Mouse (Mus musculus) frontal cortex, postnatal 36 days (tissue): ENCODE results near the gene Ifnl3.

Experiments
- DNase-seq, 2 experiments: peaks; one replicate each; pipeline ENCODE4 v3.0.0; 2022; ENCODE audit warnings: low spot score in 2 of 2

Gene Ifnl3

DNA sequence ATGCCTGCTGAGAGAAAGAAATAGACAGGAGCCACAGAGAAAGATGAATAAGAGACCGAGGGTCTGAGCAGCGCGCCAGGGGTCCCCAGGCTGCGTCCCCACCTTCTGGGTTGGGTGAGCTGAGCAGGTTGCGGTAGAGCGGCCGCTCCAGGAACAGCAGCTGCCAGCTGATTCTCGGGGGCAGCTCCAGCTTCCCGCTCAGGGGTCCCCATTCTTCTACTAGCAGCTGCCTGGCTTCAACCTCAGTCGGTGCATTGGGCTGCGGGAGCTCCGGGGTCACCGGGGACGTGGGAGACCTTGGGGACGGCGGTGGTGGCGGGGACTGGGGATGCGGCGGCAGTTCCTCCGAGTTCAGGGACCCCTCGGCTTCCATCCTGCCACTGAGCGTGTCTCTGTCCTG, 24.0 kb downstream of the Ifnl3 start:
- no peak for DNase-seq

DNA sequence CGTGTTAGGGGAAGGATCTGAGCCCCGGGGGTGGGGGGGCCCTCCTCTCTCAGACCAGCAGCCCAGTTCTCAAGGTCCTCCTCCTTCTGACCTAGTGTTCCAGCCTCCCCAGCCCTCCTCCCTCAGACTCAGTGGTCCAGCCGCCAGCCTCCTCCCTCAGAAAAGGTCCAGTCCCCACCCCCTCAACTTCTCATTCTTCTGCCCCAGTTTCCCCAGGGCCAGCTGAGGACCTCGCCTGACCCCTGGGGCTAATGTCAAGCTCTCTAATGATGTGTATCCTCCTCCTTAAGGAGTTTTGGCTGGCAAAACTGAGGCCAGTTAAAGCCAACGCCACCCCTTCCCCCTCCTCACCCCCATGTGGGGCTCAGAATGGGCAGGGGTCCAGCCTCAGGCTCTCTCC, 24.5 kb downstream of the Ifnl3 start, which contains the start of gene Nccrp1:
Gene Nccrp1, minus strand, starts transcription at position 101 of the 400 bp plus-strand sequence.
- no peak for DNase-seq

DNA sequence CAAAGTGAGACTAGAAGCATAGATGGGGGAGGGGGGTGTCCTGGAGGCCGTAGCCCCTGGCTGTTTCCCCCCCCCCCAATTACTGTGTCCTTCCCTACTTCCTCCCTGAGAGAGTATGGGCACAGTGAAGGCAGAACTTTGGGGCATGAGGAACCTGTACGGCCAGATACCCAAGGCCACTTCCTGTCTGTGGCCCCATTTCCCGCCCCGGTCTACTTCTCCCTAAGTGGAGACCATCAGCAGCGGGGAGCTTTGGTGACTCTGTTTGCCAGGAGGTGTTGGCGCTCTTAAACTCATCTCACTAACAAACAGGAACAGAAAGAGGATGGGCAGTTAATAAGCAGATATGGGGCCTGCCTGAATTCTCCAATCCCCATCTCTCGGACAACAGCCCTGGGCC, 25.0 kb downstream of the Ifnl3 start:
- DNase-seq, result no peak

DNA sequence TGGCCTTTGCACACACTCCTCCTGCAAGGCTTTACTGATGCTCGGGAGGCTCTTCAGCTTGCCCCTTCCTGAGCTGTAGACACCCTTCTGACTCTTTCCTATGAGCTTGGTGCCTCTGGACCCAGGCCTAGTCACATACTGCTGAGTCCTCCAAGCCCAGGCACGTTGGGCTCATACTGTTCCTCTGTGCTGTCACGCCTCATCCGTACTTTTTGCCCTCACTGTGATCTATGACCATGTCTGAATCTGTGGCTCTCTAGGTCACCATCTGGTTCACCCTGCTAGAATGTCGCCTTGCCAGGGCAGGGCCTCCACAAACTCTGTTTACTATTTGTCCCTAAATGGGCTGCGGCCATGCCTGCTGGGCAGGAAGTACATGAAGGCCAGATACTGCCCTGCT, 30.4 kb downstream of the Ifnl3 start:
- no peak for DNase-seq

DNA sequence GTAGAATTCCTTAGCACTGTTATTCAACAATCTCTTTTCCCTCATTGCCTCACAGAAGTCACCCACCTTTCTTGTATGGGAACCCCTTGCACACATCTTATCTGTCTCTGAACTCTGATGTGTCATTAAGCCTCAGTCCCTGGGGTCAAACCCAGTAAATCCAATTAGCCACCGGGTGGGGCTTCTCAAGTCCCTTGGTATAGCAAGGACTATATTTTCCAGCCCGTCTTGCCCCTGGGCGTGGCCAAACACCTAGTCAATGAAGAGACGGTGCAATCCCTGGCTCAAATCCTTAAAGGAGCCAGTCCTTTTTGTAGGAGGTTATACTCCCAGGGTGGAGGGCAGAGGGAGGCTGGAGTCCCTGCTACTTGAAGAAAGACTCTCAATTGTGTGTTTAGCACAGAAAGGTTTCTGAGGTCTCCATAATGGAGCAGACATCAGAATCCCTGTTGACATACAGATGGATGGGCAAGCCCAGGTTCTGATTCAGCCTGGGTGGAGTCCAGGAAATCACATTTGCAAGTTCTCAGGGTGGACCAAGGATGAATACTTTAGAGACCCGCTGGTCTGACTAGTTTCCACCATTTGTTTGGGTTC, 33.4 kb downstream of the Ifnl3 start:
- no peak for DNase-seq

DNA sequence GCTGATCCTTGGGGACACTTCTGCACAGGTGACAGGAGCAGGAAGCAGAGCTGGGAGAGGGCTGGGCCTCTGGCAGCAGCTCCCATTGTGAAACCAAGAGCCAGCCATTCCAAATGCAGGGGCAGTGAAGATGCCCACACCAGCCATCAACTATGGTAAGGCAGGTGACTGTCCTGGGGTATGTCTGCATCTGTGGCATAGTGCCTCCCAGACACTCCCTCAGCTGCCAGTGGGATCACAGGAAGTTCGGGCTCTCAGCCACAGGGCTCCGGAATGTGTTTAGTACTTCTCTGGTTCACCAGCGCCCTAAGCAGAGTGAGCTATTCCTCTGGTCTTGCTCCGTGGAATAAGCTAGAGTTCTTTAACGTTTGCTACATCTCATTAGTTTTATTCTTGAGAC, 34.4 kb downstream of the Ifnl3 start:
- no peak for DNase-seq

DNA sequence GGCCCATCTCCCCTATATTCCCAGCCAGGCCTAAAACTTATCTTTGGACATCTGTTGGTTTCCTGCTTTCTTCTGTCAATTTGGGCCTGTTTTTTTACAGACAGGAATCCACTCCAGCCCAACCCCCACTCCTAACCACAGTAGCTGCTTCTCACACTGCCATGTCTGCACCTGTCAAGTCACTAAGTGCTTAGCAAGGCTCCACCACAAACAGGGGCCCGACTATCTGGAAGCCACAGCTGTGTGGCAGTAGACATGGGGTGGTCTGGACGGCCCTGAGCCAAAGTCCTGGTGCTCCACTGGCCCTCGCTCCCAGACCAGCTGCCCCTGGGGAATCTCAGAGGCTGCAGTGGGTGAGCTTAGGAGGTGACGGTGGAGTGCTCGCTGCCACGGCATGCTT, 35.1 kb downstream of the Ifnl3 start:
- DNase-seq, result no peak

DNA sequence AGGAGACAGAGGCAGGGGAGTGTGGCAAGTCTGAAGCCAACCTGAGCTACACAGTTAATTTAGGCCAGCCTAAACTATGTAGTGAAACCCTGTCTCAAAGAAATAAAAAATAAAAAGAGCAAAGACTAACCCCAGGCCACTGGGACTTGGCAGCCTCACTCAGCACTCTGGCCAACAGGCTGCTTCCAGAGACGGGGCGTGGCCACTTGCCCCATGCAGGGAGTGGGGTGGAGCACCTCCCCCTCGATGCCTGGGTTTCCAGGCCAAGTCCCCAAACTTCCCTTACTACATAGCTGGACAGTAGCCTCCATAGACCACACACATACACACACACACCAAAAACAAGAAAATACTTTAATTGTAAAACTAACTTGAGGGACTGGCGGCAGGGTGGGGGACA, 35.9 kb downstream of the Ifnl3 start:
- no peak for DNase-seq

DNA sequence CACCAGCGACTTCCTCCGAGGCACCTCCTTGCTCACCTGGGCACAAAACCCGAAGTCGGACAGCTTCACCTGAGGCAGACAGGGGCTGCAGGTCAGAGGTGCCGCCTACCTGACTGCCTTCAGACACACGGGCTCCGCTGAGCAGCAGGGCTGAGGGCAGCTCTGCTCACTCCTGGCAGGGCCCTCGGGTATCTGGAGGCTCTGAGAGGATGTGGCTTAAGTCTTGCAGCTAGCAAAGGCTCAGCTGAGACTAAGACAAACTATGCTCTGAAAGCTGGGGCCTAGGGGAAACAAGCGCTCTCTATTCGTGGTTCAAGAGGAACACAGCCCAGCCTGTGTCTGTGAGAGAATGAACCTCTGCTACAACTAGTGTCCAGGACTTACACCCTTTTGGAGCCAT, 38.2 kb downstream of the Ifnl3 start:
- no peak for DNase-seq

DNA sequence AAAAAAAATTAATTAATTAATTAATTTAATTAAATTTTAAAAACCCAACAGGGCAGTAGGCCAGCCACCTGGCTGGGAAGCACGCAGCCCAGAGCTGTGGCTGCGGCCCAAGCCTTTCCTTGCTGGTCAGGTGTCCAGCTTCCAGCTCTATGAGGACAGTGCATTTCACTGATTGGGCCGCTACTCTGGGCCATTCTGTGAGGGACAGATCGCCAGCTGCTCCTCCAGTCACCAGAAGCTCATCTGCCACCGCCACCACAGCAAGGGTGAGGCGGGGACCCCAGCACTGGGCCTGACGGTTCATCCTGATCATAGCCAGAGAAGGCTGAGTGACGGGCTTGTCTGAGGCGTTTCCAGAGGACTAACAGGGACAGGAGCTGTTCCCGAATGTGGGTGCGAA, 39.3 kb downstream of the Ifnl3 start:
- DNase-seq, result no peak

DNA sequence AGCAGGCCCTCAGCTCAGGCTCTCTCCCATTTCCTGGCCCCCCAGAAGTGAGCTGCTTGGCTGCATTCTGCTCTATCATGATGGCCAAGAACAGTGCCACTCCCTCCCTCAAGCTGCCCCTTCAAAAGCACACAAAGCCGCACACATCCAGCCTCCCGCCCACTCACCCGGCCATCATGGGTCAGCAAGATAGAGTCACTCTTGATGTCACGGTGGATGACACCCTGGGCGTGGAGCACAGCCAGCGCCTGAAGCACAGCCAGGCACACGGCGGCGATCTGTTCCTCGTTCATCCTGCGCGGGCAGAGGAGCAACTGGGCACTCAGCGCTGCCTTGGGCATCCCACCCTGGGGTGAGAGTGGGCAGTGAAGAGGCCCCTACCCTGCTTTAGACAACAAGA, 39.7 kb downstream of the Ifnl3 start:
- DNase-seq, result no peak

DNA sequence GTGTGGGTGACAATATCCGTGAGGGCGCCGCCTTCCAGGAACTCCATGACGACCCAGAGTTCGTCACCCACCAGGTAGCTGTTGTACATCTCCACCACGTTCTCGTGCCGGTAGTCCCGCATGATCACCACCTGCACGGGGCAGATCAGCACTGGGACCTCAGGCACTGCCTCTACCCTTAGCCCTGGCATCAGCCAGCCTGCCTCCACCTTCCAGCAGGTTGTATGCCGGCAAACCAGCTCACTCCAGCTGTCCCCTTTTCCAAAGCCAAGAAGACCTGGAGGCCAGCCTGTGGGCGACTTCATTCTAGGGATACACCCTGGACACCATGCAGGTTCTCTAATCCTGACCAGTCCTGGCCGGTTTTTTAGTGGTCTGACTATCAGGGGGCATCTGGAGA, 40.3 kb downstream of the Ifnl3 start:
- no peak for DNase-seq

DNA sequence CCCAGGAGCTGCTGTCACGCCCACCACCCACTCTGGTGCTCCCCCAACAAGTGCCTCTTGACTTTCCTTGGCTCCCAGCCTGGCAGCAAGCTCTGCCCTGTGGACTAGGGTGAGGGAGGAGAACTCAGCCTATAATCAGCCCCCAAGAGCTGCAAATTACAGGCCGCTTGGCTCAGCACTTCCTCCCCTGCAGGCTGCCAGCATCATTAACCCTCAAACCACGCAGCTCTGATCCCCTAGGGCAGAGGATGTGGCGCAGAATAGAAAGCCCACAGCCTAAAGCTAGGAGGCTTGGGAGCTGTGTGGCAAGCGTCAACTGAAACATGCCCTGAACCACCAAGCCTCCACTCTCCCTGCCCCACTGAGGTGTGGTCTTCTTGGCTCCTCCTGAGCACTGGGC, 42.8 kb downstream of the Ifnl3 start:
- DNase-seq, result no peak

DNA sequence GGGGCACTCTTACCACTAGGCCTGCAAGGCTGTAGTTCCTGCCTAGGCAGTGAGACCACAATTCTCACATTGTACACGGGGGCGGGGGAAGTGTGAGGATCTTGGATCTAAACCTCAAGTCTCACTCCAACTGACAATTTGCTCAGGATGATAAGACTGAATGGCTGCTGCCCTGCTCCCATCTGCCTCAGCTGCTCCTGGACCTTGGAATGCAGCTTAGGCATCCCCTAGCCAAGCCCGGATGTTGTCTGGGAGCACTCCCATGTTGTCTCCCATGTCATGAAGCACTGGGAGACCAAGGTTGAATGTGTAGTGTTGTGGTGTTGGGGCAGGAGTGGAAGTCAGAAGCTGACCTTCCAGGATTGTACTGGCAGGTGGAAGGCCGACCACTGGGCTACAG, 44.9 kb downstream of the Ifnl3 start:
- no peak for DNase-seq

DNA sequence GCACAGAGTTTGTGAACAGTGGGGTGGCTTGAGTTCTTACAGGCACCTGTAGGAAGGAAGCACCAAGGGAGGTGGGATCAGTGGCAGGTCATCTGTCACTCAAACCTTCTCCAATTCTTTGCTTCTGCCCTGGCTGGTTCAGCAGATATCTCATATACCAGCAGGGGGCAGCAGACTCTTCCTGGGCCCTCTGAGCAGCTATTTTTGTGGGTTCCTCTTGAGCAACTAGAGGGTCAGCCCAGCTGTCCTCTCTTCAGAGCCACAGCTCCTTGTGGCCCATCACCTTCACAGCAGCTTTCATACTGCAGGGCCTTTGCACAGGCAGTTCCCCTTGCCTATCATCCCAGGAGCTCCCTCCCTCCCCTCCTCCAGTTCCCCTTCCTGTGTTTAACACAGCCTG, 45.6 kb downstream of the Ifnl3 start:
- DNase-seq, result peak; percentile 61 to 73

DNA sequence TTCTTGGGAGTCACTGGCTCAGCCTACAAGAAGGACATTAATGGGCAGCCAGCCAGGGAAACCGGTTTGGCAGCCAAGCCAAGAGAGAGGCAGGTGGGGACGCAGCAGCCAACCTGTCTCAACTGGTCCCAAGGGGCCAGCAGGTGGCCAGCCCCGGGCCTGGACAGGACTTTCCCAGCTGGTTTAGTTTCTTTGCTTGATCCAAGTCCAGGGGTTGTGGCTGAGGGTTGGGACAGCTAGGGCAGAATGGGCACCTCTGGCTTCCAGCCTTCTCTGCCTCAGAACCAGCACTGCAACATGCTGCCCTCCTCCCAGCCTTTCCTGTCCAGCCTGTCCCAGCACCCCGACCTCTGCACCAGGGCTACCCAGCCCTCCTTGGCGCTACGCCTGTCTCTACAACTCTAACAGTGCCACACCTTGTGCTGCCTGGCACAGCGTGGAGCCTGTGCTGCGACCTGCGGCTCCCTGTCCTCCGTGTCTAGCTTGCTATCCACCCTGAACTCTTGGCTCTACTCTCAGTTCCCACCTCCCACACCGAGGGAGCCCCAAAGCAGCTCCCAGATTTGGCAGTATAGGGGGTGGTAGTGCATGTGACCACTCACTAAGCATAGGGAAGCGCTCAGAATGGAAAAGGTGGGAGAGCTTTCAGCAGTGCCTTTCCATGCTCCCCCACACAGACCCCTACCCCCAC, 47.8 kb downstream of the Ifnl3 start:
- DNase-seq, result no peak

DNA sequence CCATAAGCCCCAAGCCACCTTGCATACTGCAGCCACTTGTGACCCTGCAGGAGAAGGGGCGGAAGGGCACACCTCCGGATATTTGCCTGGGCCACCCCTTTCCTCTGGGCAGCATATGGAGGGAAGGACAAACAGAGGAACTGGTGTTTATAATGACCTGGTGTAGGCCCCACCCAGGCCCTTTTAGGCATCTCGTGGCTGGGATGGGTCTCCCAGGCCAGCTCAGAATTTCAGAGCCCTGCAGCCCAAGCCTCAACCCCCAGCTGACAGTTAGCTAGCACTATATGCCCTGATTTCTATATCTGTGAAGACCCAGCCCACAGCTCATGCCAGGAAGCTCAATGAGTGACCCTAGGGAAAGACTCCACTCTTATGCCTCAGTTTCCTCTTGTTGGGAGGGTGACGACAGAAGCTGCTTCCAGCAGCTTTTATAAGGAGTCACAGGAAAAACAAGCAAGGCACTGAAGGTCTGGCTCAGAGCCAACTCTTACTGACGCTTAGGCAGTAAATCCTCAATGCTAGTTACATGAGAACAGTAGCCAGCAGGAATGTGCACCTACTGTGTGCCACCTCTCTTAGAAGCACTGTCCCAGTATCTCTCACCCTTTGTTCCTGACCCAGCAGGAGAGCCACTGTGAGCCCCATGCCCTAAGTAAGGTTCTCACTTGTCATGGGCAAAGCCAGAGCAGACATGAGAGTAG, 48.5 kb downstream of the Ifnl3 start:
- no peak for DNase-seq

DNA sequence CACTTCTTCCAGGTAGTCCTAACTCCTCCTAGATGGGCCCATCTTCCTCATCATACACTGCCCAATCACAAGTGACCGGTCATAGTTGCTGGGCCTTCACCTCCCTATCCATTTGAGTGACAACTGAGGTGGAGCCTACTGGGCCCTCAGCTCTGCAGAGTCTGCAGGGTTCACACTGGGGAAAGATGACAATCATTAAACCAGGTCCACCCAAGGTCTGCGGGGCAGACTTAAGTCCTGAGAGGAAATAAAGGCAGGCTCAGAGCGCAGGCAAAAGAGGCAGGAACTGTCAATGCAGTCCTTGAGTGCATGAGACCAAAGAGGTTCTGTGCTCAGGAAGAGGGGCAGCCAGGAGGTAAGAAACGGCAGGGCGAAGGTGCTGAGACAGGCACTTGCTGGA, 50.1 kb downstream of the Ifnl3 start:
- DNase-seq, result no peak

DNA sequence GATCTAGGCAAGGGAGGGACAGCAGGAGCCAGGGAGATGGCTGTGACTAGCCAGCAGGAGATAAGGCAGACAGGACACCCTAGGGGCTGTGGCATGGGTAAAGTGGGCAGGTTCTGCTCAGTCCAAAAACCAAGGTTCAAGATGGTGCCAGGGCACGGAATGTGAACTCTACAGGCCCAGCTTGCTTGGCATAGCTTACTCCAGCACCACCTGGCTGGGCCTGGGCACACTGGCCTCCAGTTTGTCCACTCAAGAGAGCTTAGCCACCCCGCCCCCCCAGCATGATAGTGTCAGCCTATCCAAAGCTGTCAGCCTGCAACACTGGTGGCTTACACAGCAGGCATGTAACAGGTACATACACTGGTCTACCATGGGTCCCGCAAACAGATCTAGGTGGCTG, 50.6 kb downstream of the Ifnl3 start:
- no peak for DNase-seq
